Mouse (Mus musculus) CH12.LX (cell line): ENCODE results near the gene Lpar3. TPM values are rescaled to one million over a fixed set of nuclear protein-coding genes. Genes with fewer than 3 reads are reported as not detected.

Experiments
- DNase-seq: peaks from one replicate; pipeline ENCODE4 v3.0.0-alpha.2; 2013; ENCODE audit errors: extremely low read depth
- H3K27ac ChIP-seq: 2 replicates; pipeline ENCODE4 v1.5.1; 2012; ENCODE audit warnings: low read depth, mild to moderate bottlenecking, control low read depth, moderate library complexity; ENCODE audit not compliant: insufficient read depth
- H3K27me3 ChIP-seq: replicated peaks from 2 replicates; pipeline ENCODE3; 2012; ENCODE audit warnings: inconsistent platforms
- H3K36me3 ChIP-seq, 2 experiments: replicated peaks in 1 of 2; 2 replicates each; pipeline versions ENCODE3 to v1.6.1; 2012; ENCODE audit warnings: inconsistent platforms in 1 of 2, low read length in 1 of 2, mild to moderate bottlenecking in 1 of 2, mixed read lengths in 1 of 2, moderate library complexity in 1 of 2; ENCODE audit not compliant: control insufficient read depth in 1 of 2, insufficient read depth in 1 of 2
- H3K4me1 ChIP-seq, 2 experiments: 2 replicates each; pipeline ENCODE4 v1.6.1; 2012; ENCODE audit warnings: inconsistent platforms in 1 of 2, moderate library complexity in 1 of 2; ENCODE audit not compliant: insufficient read depth in 2 of 2, control insufficient read depth in 1 of 2
- H3K4me2 ChIP-seq: 2 replicates; pipeline ENCODE4 v1.6.1; 2012; ENCODE audit warnings: low read depth, mild to moderate bottlenecking, control low read depth; ENCODE audit not compliant: poor library complexity, insufficient read depth, severe bottlenecking
- H3K4me3 ChIP-seq, 3 experiments: fragments of 150-350 bp in 1 of 3; sonication (generic) in 1 of 3; replicated peaks in 1 of 3; 2 replicates each; pipeline versions ENCODE3 to v1.5.1; 2011 to 2012; ENCODE audit warnings: low read depth in 2 of 3, low read length in 2 of 3, mild to moderate bottlenecking in 2 of 3, moderate library complexity in 2 of 3, control low read depth in 1 of 3, improper control_type of control experiment in 1 of 3, inconsistent platforms in 1 of 3, mixed read lengths in 1 of 3; ENCODE audit not compliant: poor library complexity in 1 of 3
- H3K79me2 ChIP-seq: replicated peaks from 2 replicates; pipeline ENCODE4 v1.6.1; 2012; ENCODE audit warnings: mild to moderate bottlenecking, moderate library complexity; ENCODE audit not compliant: control insufficient read depth, poor library complexity, insufficient read depth, severe bottlenecking; ENCODE audit errors: extremely low read depth
- H3K9ac ChIP-seq: 2 replicates; pipeline ENCODE4 v1.6.1; 2012; ENCODE audit warnings: low read depth, mild to moderate bottlenecking, control low read depth, moderate library complexity; ENCODE audit not compliant: insufficient read depth
- H3K9me3 ChIP-seq: replicated peaks from 2 replicates; pipeline ENCODE3; 2012; ENCODE audit warnings: low read length, inconsistent platforms, mixed read lengths
- BHLHE40 ChIP-seq: IDR thresholded peaks from 2 replicates; pipeline ENCODE4 v1.6.1; 2011; ENCODE audit warnings: mild to moderate bottlenecking, low read depth, low read length, improper control_type of control experiment
- CHD1 ChIP-seq: IDR thresholded peaks from 2 replicates; pipeline ENCODE4 v1.6.1; 2012; ENCODE audit warnings: low read depth, low read length, improper control_type of control experiment, inconsistent platforms
- CHD2 ChIP-seq: IDR thresholded peaks from 2 replicates; pipeline ENCODE4 v1.6.1; 2011; ENCODE audit warnings: low read length, improper control_type of control experiment
- E2F4 ChIP-seq: IDR thresholded peaks from 2 replicates; pipeline ENCODE4 v1.6.1; 2011; ENCODE audit warnings: low read depth, low read length, improper control_type of control experiment; ENCODE audit not compliant: insufficient replicate concordance
- ELF1 ChIP-seq: IDR thresholded peaks from 2 replicates; pipeline ENCODE4 v1.6.1; 2014; ENCODE audit warnings: low read depth, mild to moderate bottlenecking, inconsistent platforms, low read length, improper control_type of control experiment
- EP300 ChIP-seq: IDR thresholded peaks from 2 replicates; pipeline ENCODE4 v1.6.1; 2011; ENCODE audit warnings: low read length, improper control_type of control experiment
- ETS1 ChIP-seq: conservative IDR thresholded peaks from 2 replicates; pipeline ENCODE4 v1.6.1; 2012; ENCODE audit warnings: low read depth, mild to moderate bottlenecking, inconsistent platforms, low read length, improper control_type of control experiment, moderate library complexity
- IRF4 ChIP-seq: IDR thresholded peaks from 2 replicates; pipeline ENCODE4 v1.6.1; 2014; ENCODE audit warnings: low read depth, mild to moderate bottlenecking, inconsistent platforms, low read length, improper control_type of control experiment
- KAT2A ChIP-seq: IDR thresholded peaks from 2 replicates; pipeline ENCODE4 v1.6.1; 2012; ENCODE audit warnings: low read length, improper control_type of control experiment, inconsistent platforms; ENCODE audit not compliant: insufficient replicate concordance
- MAX ChIP-seq: IDR thresholded peaks from 2 replicates; pipeline ENCODE4 v1.6.1; 2011; ENCODE audit warnings: low read length, improper control_type of control experiment
- NELFE ChIP-seq: IDR thresholded peaks from 2 replicates; pipeline ENCODE4 v1.6.1; 2011; ENCODE audit warnings: low read depth, low read length, improper control_type of control experiment
- NRF1 ChIP-seq: IDR thresholded peaks from 2 replicates; pipeline ENCODE4 v1.6.1; 2014; ENCODE audit warnings: low read depth, mild to moderate bottlenecking, inconsistent platforms, low read length, improper control_type of control experiment, moderate library complexity
- PAX5 ChIP-seq: IDR thresholded peaks from 2 replicates; pipeline ENCODE4 v1.6.1; 2012; ENCODE audit warnings: low read length, inconsistent platforms, mixed read lengths
- POLR2A ChIP-seq: IDR thresholded peaks from 2 replicates; pipeline ENCODE4 v1.6.1; 2011; ENCODE audit warnings: low read depth, mild to moderate bottlenecking, improper control_type of control experiment, low read length
- POLR2AphosphoS2 ChIP-seq: IDR thresholded peaks from 2 replicates; pipeline ENCODE4 v1.6.1; 2011; ENCODE audit warnings: low read depth, low read length, improper control_type of control experiment
- RCOR1 ChIP-seq: conservative IDR thresholded peaks from 2 replicates; pipeline ENCODE4 v1.6.1; 2012; ENCODE audit warnings: low read depth, mild to moderate bottlenecking, inconsistent platforms, low read length, improper control_type of control experiment
- SMC3 ChIP-seq: IDR thresholded peaks from 2 replicates; pipeline ENCODE4 v1.6.1; 2011; ENCODE audit warnings: low read depth, low read length, improper control_type of control experiment
- TBP ChIP-seq: conservative IDR thresholded peaks from 2 replicates; pipeline ENCODE4 v1.6.1; 2011; ENCODE audit warnings: low read depth, low read length, improper control_type of control experiment
- TCF12 ChIP-seq: IDR thresholded peaks from 2 replicates; pipeline ENCODE4 v1.6.1; 2014; ENCODE audit warnings: low read depth, mild to moderate bottlenecking, inconsistent platforms, low read length, improper control_type of control experiment
- ZC3H11A ChIP-seq: IDR thresholded peaks from 2 replicates; pipeline ENCODE4 v1.6.1; 2012; ENCODE audit warnings: low read depth, mild to moderate bottlenecking, inconsistent platforms, low read length, improper control_type of control experiment
- ZKSCAN1 ChIP-seq: IDR thresholded peaks from 2 replicates; pipeline ENCODE4 v1.6.1; 2012; ENCODE audit warnings: low read depth, inconsistent platforms, low read length, improper control_type of control experiment, borderline replicate concordance
- ZMIZ1 ChIP-seq: IDR thresholded peaks from 2 replicates; pipeline ENCODE4 v1.6.1; 2012; ENCODE audit warnings: low read depth, mild to moderate bottlenecking, inconsistent platforms, low read length, improper control_type of control experiment
- ZNF384 ChIP-seq: IDR thresholded peaks from 2 replicates; pipeline ENCODE4 v1.6.1; 2012; ENCODE audit warnings: low read depth, low read length, improper control_type of control experiment, inconsistent platforms
- dilution Hi-C: fragments of 300-500 bp; cut with MboI; formaldehyde crosslinking; loops from 2 replicates; pipeline ENCODE4 v1.14.3; 2020; ENCODE audit warnings: low sequenced_read_pairs; ENCODE audit not compliant: extremely low pct_unique_long_range_greater_than_20kb, extremely low pct_ligation_motif_present
- in situ Hi-C: fragments of 300-500 bp; cut with MboI; formaldehyde crosslinking; loops from 3 replicates; pipeline ENCODE4 v1.14.3; 2019; ENCODE audit warnings: low sequenced_read_pairs, low pct_ligation_motif_present, low pct_unique_long_range_greater_than_20kb, mixed read lengths
- polyA plus RNA-seq: library from polyadenylated mRNA; unstranded; fragments of >175 nt; gene quantifications from 2 replicates; pipeline ENCODE4 v1.2.1, GENCODE M21; 2012; ENCODE audit warnings: low read depth; ENCODE audit not compliant: insufficient read length
- total RNA-seq, 2 experiments: library from RNA; depleted of rRNA; stranded (reverse); fragments of 300-350 nt in 1 of 2; fragments of >200 nt in 1 of 2; gene quantifications; 2 replicates each; pipeline ENCODE4 v1.2.3; 2012 to 2014

The Lpar3 gene
- total and polyA plus RNA-seq, 3 experiments = not detected

DNA sequence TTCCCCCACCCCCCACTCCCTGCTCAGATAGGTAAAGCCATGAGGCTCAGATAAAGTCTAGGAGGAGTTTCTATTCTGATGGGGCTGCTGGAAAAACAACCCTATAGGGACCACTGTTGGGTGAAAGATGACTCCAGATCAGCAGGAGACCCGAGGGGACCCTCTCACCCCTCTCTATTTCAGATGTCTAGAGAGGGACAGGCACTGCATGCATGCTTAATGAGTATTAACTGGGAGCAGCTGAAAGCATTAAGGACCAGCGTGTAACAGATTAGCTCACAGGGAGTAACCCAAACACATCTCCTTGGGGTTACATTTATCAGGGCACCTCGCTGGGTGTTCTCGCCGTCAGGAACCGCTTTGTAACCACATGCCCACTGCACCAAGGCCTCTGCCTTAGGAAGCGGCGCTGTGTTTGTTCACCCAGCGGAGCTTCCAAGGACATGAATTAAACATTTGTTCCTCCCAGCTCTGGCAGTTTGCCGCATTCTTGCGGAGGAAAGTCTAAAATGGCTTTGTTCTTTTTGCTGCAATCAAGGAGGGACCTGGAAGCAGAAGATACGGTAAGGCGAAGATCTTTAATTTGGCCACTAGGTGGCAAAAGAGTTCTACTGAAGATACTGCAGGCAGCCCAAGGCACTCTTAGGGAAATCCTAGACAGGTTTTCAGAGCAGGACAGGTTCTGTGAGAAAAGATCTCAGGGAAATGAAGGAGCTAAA, 106.9 kb downstream of the Lpar3 start (continued):
- 0 out of 2 replicates have a peak, but pooled peaks have one; percentile 28 for TF ChIP-seq CHD2
- TF ChIP-seq MAX = peak; percentile 53; the same call in 1 of the 2 replicates
- TF ChIP-seq TBP = 0 out of 2 replicates have a peak, but pooled peaks have one; percentile 38
- peak; percentile 57 for TF ChIP-seq BHLHE40
- peak; percentile 76 for TF ChIP-seq ZC3H11A
- TF ChIP-seq EP300 = no peak
- peak; percentile 56; the same call in 1 of the 2 replicates for TF ChIP-seq ZNF384
- TF ChIP-seq NRF1 = no peak
- TF ChIP-seq ZMIZ1 = no peak
- no peak for TF ChIP-seq KAT2A
- TF ChIP-seq CHD1 = no peak
- TF ChIP-seq E2F4 = 0 out of 2 replicates have a peak, but pooled peaks have one; percentile 71
- TF ChIP-seq POLR2A = no peak
- no peak for TF ChIP-seq RCOR1
- 0 out of 2 replicates have a peak, but pooled peaks have one; percentile 20 for TF ChIP-seq TCF12
- no peak for TF ChIP-seq POLR2AphosphoS2
- peak; percentile 96 for TF ChIP-seq SMC3
- no peak for TF ChIP-seq ETS1
- TF ChIP-seq ZKSCAN1 = no peak

DNA sequence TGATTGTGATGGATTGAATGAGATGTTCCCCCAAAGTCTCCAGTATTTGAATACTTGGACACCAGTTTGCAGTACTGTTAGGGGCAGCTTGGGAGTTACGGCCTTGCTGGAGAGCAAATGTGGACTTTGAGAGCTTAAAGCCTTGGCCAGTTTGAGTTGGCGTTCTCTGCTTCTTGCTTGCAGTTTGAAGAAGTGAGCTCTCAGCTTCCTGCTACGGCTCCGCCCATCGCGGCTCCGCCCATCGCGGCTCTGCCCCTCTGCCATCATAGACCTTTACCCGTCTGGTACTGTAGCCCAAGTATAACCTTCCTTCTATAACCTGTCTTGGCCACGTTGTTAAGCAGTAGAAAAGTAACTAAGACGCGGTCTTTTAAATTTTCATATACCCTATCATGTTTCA, 108.0 kb downstream of the Lpar3 start:
- DNase-seq = peak; percentile 89
- dilution Hi-C loops = no loop called here
- Histone ChIP-seq H3K9me3 (no peaks in the 10 kb centered on the region), H3K79me2 (no peaks in the 10 kb centered on the region), H3K27ac (no peak overlapping the region), H3K9ac (peak overlapping the region; percentile 74), H3K4me3 (peak overlapping the region in 2 of 3 experiments; percentile 47 to 59), H3K4me1 (peaks cover 15 to 36% of the 10 kb centered on the region in 2 experiments), H3K36me3 (no peaks in the 10 kb centered on the region), H3K4me2 (peak overlapping the region; percentile 85), H3K27me3 (peaks cover 12% of the 10 kb centered on the region)
- TF ChIP-seq MAX (no peak), IRF4 (0 out of 2 replicates have a peak, but pooled peaks have one; percentile 1), TCF12 (peak; percentile 69; the same call in 1 of the 2 replicates), ZC3H11A (no peak), CHD1 (no peak; the same call in 1 of the 2 replicates), ZNF384 (no peak), NRF1 (no peak), PAX5 (no peak), ELF1 (peak; percentile 82), TBP (peak; percentile 53; the same call in 1 of the 2 replicates), POLR2A (peak; percentile 85), ZMIZ1 (no peak; the same call in 1 of the 2 replicates), NELFE (peak; percentile 71)
- in situ Hi-C loops = loop anchor here (10.0 kb wide), 1 partner anchor 466 kb away; no protein-coding TSS in a partner anchor
